Mouse (Mus musculus): ENCODE data around the gene Ppm1e. TPM values are rescaled to one million over a fixed set of nuclear protein-coding genes. Genes with fewer than 3 reads are reported as not detected.

Gene Ppm1e
- total and polyA plus RNA-seq, 3 experiments = 0.64 to 0.86 (median 0.74) TPM

GRCm38 (mm10) chr11:87313533-87313932 lies 45.3 kb downstream of the Ppm1e start:
- no peaks in the 10 kb centered on the region; the same call in 1 of the 2 replicates for H3K79me2 ChIP-seq (replicated peaks; ENCODE audit: control insufficient read depth, extremely low read depth, insufficient read depth, poor library complexity, severe bottlenecking)
- no peaks in the 10 kb centered on the region for H3K4me1 ChIP-seq (ENCODE audit: control insufficient read depth in 1 of 2, insufficient read depth in 2 of 2)
- no peak overlapping the region for H3K9ac ChIP-seq (ENCODE audit: insufficient read depth, low read depth)
- no peaks in the 10 kb centered on the region for H3K36me3 ChIP-seq (replicated peaks in 1 of 2; ENCODE audit: control insufficient read depth in 1 of 2, insufficient read depth in 1 of 2, low read length in 1 of 2)
- no peaks in the 10 kb centered on the region for H3K27me3 ChIP-seq (replicated peaks)
- H3K4me3 ChIP-seq (replicated peaks in 1 of 3; ENCODE audit: low read depth in 2 of 3, low read length in 2 of 3, poor library complexity in 1 of 3) = no peak overlapping the region
- H3K4me2 ChIP-seq (ENCODE audit: insufficient read depth, low read depth, poor library complexity, severe bottlenecking) = no peak overlapping the region
- H3K9me3 ChIP-seq (replicated peaks; ENCODE audit: low read length) = no peaks in the 10 kb centered on the region
- no peak for DNase-seq (ENCODE audit: extremely low read depth)
- TF ChIP-seq CTCF (conservative IDR thresholded peaks at IDR 0.05 in 1 of 2, IDR thresholded peaks at IDR 0.05 in 1 of 2; ENCODE audit: low read depth in 2 of 2, low read length in 2 of 2) (no peak), E2F4 (IDR thresholded peaks at IDR 0.05; ENCODE audit: insufficient replicate concordance, low read depth, low read length) (no peak), JUND (conservative IDR thresholded peaks at IDR 0.05; ENCODE audit: low read depth, low read length) (no peak), TCF12 (IDR thresholded peaks at IDR 0.05; ENCODE audit: low read depth, low read length) (no peak), POLR2AphosphoS2 (IDR thresholded peaks at IDR 0.05; ENCODE audit: low read depth, low read length) (no peak), ELF1 (IDR thresholded peaks at IDR 0.05; ENCODE audit: low read depth, low read length) (no peak), PAX5 (IDR thresholded peaks at IDR 0.05; ENCODE audit: low read length) (no peak), CHD2 (IDR thresholded peaks at IDR 0.05; ENCODE audit: low read length) (no peak), ZC3H11A (IDR thresholded peaks at IDR 0.05; ENCODE audit: low read depth, low read length) (no peak), RCOR1 (conservative IDR thresholded peaks at IDR 0.05; ENCODE audit: low read depth, low read length) (no peak), NELFE (IDR thresholded peaks at IDR 0.05; ENCODE audit: low read depth, low read length) (no peak), RAD21 (IDR thresholded peaks at IDR 0.05; ENCODE audit: low read depth, low read length) (no peak), MAFK (IDR thresholded peaks at IDR 0.05; ENCODE audit: insufficient replicate concordance, low read length) (no peak), JUN (IDR thresholded peaks at IDR 0.05; ENCODE audit: insufficient read depth, low read depth, low read length) (no peak)
- in situ Hi-C loops (cut with MboI; ENCODE audit: low pct_ligation_motif_present, low pct_unique_long_range_greater_than_20kb, low sequenced_read_pairs) = no loop called here
- dilution Hi-C loops (cut with MboI; ENCODE audit: extremely low pct_ligation_motif_present, extremely low pct_unique_long_range_greater_than_20kb, low sequenced_read_pairs) = no loop called here
- no peak overlapping the region for H3K27ac ChIP-seq (ENCODE audit: insufficient read depth, low read depth)

DNA sequence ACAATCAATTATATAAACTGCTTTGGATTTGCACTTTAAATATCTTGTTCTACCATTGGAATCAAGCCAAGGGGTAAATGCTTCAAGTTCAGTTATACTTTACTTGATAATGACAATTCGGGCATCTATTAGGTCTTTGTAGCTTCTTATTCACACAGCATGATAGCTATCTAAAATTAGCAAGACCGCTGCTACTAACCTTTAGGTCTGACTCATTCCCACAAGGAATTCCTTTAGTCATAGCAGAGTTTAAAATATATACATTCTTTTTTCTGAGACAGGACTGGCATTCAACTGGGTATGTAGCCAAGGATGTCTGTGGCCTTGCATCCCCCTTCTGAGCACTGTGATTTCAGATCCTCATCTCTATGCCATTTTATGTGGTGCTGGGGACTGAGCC lies 48.5 kb downstream of the Ppm1e start:
- Histone ChIP-seq H3K4me1 (ENCODE audit: control insufficient read depth in 1 of 2, insufficient read depth in 2 of 2) (no peaks in the 10 kb centered on the region), H3K27ac (ENCODE audit: insufficient read depth, low read depth) (no peak overlapping the region), H3K4me2 (ENCODE audit: insufficient read depth, low read depth, poor library complexity, severe bottlenecking) (no peak overlapping the region), H3K27me3 (replicated peaks) (no peaks in the 10 kb centered on the region), H3K9ac (ENCODE audit: insufficient read depth, low read depth) (no peak overlapping the region), H3K9me3 (replicated peaks; ENCODE audit: low read length) (no peaks in the 10 kb centered on the region), H3K4me3 (replicated peaks in 1 of 3; ENCODE audit: low read depth in 2 of 3, low read length in 2 of 3, poor library complexity in 1 of 3) (no peak overlapping the region), H3K79me2 (replicated peaks; ENCODE audit: control insufficient read depth, extremely low read depth, insufficient read depth, poor library complexity, severe bottlenecking) (no peaks in the 10 kb centered on the region; the same call in 1 of the 2 replicates), H3K36me3 (replicated peaks in 1 of 2; ENCODE audit: control insufficient read depth in 1 of 2, insufficient read depth in 1 of 2, low read length in 1 of 2) (no peaks in the 10 kb centered on the region)
- in situ Hi-C loops (cut with MboI; ENCODE audit: low pct_ligation_motif_present, low pct_unique_long_range_greater_than_20kb, low sequenced_read_pairs) (no loop called here), dilution Hi-C loops (cut with MboI; ENCODE audit: extremely low pct_ligation_motif_present, extremely low pct_unique_long_range_greater_than_20kb, low sequenced_read_pairs) (no loop called here)
- no peak for DNase-seq (ENCODE audit: extremely low read depth)
- TF ChIP-seq USF2 (conservative IDR thresholded peaks at IDR 0.05; ENCODE audit: low read depth, low read length) (no peak), ELF1 (IDR thresholded peaks at IDR 0.05; ENCODE audit: low read depth, low read length) (no peak), ZNF384 (IDR thresholded peaks at IDR 0.05; ENCODE audit: low read depth, low read length) (no peak), MEF2A (IDR thresholded peaks at IDR 0.05; ENCODE audit: borderline replicate concordance, low read depth, low read length) (no peak), UBTF (IDR thresholded peaks at IDR 0.05; ENCODE audit: low read depth, low read length) (no peak), MAFK (IDR thresholded peaks at IDR 0.05; ENCODE audit: insufficient replicate concordance, low read length) (no peak)
